Mouse (Mus musculus) layer of hippocampus, adult 2 months (tissue): ENCODE data around the gene Myo9a. TPM values are rescaled to one million over a fixed set of nuclear protein-coding genes. Genes with fewer than 3 reads are reported as not detected.

ENCODE experiments used
- DNase-seq, 2 experiments: peaks; one replicate each; pipeline ENCODE4 v3.0.0; 2022; ENCODE audit warnings: low spot score in 2 of 2
- H3K27ac ChIP-seq: fragments of 200-600 bp; 2 replicates; pipeline ENCODE4 v1.8.1; 2022
- H3K4me3 ChIP-seq: fragments of 200-600 bp; 2 replicates; pipeline ENCODE4 v1.8.1; 2022; ENCODE audit warnings: mild to moderate bottlenecking
- CTCF ChIP-seq: fragments of 200-600 bp; conservative IDR thresholded peaks from 2 replicates; pipeline ENCODE4 v1.8.1; 2022; ENCODE audit warnings: antibody characterized with exemption, mild to moderate bottlenecking, moderate library complexity
- long read RNA-seq, 2 experiments: library from polyadenylated mRNA; stranded (forward); transcript quantifications; one replicate each; pipeline ENCODE4 v2.0.0; 2021; ENCODE audit warnings: borderline mapping rate in 2 of 2
- total RNA-seq, 2 experiments: library from RNA; stranded (reverse); gene quantifications; 2 replicates each; pipeline ENCODE4 v1.2.3; 2021

Myo9a gene
- total RNA-seq: 10 to 100 TPM; 70.0 to 71.1 TPM
- long read RNA-seq, experiment 1, partial matches to known transcripts: 0 of 2 reads
- long read RNA-seq, experiment 1, other reads (novel, unspliced or antisense): 2 of 2 reads
- long read RNA-seq, experiment 2, full-length matches to known transcripts: 1 of 17 reads
- long read RNA-seq, experiment 2, partial matches to known transcripts: 11 of 17 reads
- long read RNA-seq, experiment 2, other reads (novel, unspliced or antisense): 5 of 17 reads

GRCm38 (mm10) chr9:59750267-59751065 is at the start of gene Myo9a, which contains the start of gene Senp8:
Myo9a (plus strand) TSS chr9:59750896.
Senp8 (minus strand) TSS chr9:59750710.
- Histone ChIP-seq H3K4me3 (peak within 1 kb of the TSS; percentile 73), H3K27ac (peak within 1 kb of the TSS; percentile 98)
- peak; percentile 41 for TF ChIP-seq CTCF
- DNase-seq: peak; percentile 99 to 100

- Histone ChIP-seq H3K4me3 (no peak overlapping the region), H3K27ac (no peak overlapping the region)
- TF ChIP-seq CTCF: no peak
- DNase-seq: no peak
Measured at GRCm38 (mm10) chr9:59701094-59701493, 49.6 kb upstream of the Myo9a start.

- no peak overlapping the region for H3K4me3 ChIP-seq
- no peak for TF ChIP-seq CTCF
- H3K27ac ChIP-seq: no peak overlapping the region
- no peak for DNase-seq
Measured at GRCm38 (mm10) chr9:59703099-59703498, 47.6 kb upstream of the Myo9a start.

GRCm38 (mm10) chr9:59706850-59707825 is 43.6 kb upstream of the Myo9a start:
- no peak overlapping the region for H3K27ac ChIP-seq
- H3K4me3 ChIP-seq: no peak overlapping the region
- DNase-seq: no peak
- TF ChIP-seq CTCF: no peak

GRCm38 (mm10) chr9:59709225-59709624 is 41.5 kb upstream of the Myo9a start:
- Histone ChIP-seq H3K27ac (no peak overlapping the region), H3K4me3 (no peak overlapping the region)
- no peak for TF ChIP-seq CTCF
- DNase-seq: no peak

GRCm38 (mm10) chr9:59716275-59716898 is 34.3 kb upstream of the Myo9a start:
- Histone ChIP-seq H3K4me3 (no peak overlapping the region), H3K27ac (no peak overlapping the region)
- no peak for TF ChIP-seq CTCF
- no peak for DNase-seq

GRCm38 (mm10) chr9:59718237-59718636 is 32.5 kb upstream of the Myo9a start:
- TF ChIP-seq CTCF: no peak
- Histone ChIP-seq H3K4me3 (no peak overlapping the region), H3K27ac (no peak overlapping the region)
- no peak for DNase-seq

- H3K4me3 ChIP-seq: no peak overlapping the region
- no peak for DNase-seq
- no peak for TF ChIP-seq CTCF
- H3K27ac ChIP-seq: no peak overlapping the region
Measured at GRCm38 (mm10) chr9:59721144-59721543, 29.6 kb upstream of the Myo9a start.

GRCm38 (mm10) chr9:59723096-59723657 is 27.5 kb upstream of the Myo9a start:
- Histone ChIP-seq H3K4me3 (peak overlapping the region; percentile 52), H3K27ac (peak overlapping the region; percentile 87)
- peak; percentile 94 for TF ChIP-seq CTCF
- peak; percentile 74 to 82 for DNase-seq

- Histone ChIP-seq H3K27ac (peak overlapping the region; percentile 87), H3K4me3 (peak overlapping the region; percentile 52; the same call in 1 of the 2 replicates)
- no peak for TF ChIP-seq CTCF
Measured at GRCm38 (mm10) chr9:59723791-59724442, 26.8 kb upstream of the Myo9a start.

GRCm38 (mm10) chr9:59725515-59725914 is 25.2 kb upstream of the Myo9a start:
- H3K27ac ChIP-seq: no peak overlapping the region
- no peak for DNase-seq
- no peak for TF ChIP-seq CTCF

More at GRCm38 (mm10) chr9:59723791-59724442, 26.8 kb upstream of the Myo9a start:
- DNase-seq: peak; percentile 44 to 58

More at GRCm38 (mm10) chr9:59725515-59725914, 25.2 kb upstream of the Myo9a start:
- no peak overlapping the region for H3K4me3 ChIP-seq
